Mouse (Mus musculus) ovary, postnatal 14 days (tissue): Measurements from ENCODE around the gene Gsc.

ENCODE experiments used
- DNase-seq: peaks from one replicate; pipeline ENCODE4 v3.0.0; 2022; ENCODE audit warnings: low spot score

Gene Gsc

DNA sequence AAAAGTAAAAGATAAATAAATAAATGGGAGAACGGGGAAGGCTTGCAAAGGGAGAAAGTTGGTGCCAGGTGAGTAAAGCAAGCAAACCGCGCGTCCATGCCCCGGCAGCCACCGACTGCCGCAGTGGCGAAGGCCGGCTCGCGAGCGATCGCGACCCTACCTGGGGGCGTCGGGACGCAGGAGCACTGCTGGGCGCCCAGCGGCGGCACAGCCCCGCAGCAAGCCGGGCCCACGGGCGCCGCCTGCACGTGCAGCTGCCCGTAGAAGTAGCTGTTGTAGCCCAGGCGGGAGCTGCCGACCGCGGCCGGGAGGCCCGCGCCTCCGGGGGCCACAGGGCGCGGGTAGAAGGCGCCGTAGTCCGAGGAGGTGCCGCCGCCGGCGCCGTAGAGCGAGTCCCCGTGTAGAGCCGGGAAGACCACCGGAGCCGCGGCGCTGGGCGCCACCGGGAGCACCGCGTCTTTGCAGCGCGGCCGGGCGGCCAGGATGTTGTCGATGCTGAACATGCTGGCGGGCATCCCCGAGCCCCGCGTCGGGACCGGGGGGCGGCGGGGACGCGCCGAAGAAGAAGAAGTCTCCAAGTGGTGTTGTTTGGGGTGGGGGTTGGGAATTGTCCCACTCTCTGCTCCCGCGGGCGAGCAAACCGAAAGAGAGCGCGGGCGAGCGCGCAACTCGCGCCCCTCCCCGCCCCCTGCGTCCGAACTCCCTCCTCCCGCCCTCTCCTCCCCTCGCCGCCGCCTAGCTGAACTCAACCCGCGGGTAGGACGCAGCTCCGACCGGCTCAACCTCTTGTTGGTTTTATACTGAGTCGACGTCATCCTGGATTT is at the start of gene Gsc:
Gsc (minus strand) TSS at position 730 of the 824 bp plus-strand sequence.
- no peak for DNase-seq

DNA sequence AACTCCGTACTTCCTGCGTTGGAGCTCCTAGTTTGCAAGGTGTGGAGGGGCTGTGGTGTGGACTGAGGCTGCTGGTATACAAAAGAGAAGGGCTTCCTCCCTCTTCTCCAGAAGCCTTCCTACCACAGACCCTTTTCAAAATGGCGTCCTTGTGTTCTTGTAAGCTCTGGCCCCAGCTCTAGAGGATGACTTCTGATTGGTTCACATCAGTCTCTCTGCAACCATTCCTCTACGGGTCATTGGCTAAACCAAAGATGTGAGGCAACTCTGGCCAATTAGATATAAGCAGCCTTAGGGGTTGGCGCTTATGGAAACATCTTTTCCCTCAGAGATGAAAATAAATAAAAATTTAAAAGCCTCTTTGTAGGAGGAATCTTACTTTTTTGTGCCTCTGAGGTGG is 46.6 kb upstream of the Gsc start:
- DNase-seq = no peak

DNA sequence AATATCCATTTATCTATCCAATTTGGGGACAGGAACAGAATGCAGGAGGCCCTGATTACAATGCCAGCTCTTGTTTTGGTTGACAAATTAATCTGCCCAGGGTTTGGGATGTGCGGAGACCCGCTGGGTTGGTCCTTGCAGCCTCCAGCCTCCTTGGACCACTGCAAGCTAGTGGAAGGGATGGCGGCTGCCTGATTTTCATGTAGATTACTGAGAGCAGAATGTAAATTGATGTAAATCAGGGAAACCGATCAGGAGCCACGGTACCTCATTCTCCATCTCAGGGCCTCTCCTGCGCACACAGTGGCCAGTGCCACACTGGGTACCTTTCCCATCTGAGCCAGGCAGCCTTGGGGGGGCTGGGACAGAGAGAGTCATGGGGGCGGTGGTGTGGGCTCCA is 34.8 kb upstream of the Gsc start:
- DNase-seq = no peak

DNA sequence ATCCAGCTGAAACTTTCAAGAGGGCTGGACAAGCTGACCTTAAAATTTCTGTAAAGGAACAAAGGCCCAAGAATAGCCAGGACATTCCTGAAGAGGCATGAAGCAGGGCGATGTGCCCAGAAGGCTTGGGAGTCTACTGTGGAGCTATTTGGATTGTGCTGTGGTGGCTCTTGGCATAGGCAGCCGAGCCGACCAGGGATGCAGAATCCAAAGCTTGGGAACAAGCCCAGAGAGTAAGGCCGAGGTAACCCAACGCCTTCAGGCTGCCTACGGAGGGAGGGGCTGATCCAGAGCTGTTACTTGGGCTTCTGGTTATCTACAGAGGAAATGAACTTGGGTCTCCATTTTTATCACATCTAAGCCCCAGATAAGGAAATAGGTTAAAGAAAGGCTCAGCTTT is 18.9 kb upstream of the Gsc start:
- DNase-seq = no peak

DNA sequence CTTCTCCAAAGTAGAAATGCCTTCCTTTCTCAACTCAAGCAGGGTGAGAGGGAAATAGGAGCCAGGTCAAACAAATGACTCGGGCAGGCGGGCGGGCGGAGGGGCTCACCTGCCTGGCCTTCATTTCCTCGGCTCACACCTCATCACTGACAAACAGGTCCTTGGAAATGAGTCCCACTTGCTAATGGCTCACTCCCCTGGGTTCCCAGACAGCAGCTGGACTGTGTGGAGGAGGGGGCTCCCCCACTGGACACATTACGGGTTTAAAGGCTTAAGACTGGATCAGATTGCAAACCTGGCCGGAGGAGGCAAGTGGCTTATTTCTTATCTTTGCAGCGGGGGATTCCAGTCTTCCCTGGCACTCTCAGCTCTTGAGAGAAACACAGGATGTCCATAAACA is 13.1 kb upstream of the Gsc start:
- DNase-seq = no peak

DNA sequence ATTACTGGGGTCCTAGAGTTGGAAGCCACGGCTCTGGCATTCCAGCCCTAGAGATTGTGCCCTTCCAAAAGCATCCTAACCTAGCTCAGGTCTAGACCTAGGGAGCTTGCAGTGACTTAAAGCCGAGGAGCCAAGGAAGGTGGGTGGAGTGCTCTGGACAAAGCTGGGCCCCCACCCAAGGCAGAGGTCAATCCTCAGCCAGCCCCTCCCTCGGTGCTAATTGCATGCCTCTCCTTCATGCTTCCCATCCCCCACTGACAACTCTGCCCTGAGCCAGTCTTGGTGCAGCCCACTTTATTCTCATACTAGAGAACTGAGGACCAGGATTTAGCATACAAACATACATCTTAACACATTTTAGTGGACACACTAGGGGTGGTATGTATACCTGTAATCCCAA is 12.0 kb upstream of the Gsc start:
- DNase-seq = no peak

DNA sequence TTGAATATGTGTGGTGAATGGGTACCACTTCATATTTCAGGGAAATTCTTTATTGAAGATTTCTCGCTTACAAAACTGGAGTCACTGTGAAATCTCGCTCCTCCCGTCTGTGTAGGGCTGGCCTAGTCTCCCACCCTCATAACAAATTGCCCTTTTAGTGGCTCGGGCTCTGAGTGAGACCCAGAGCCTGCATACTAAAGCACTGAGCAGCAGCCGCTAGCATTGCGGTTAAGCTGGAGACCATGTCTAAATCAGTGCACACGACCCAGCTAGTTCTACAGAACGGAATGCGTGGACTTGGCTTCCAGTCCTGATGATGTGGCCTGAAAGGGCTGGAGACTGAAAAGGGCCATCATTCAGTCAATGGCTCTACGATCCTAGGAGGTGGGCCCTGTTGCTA is 7.9 kb upstream of the Gsc start:
- no peak for DNase-seq

DNA sequence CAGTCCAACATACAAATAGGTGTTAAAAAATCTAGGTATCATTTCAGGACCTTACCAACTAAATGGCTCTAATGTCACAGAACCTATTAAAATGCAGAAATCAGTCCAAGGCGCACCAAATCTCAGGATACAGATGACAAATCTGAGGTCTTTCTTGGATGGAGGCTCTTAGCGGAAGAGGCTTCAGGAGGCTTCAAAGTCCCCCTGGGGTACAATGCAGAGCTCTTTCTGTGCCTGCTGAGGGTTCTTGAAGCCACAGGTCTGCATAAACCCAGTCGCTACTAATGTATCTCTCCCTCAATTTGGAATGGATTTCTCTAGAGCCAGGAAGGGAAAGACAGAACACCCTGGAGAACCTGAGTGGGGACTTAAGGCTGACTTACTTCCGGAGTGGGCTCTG is 5.1 kb upstream of the Gsc start:
- no peak for DNase-seq

DNA sequence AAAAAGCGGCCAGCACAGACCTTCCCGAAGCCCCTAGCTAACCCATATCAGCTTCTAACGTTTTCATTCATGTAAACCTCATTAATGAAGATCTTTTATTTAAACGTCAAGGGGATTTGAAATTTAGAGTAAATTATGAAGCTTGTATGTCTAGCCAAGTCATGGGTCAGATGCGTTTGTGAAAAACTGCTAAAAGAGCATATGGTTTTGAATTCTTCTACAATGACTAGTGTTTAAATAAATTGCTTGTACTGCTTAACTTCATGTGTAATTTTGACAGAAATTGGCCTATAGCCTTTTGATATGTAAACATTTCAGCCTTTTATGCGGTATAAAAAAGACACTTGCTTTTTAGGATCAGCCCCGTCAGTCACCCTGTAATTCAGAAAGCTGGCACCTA is 4.4 kb upstream of the Gsc start:
- DNase-seq = no peak

DNA sequence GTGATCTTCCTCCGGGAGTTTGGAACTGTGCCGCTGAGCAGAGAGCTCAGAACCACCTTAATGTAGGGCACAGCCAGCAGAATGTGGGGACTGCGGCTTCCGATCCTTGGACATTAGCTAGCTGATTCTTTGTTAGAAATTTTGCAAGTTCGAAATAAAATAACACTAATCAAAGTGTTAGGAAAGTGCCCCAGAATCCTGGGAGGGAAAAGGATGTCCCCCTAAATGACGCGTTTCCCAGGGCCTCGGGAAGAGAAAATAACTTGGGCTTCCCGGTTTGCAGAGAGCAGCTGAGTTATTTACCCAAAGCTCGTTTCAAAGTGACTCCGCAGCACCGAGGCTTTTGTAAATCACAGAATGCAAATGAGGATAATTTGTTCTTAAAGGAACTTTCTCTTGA is 3.9 kb upstream of the Gsc start:
- no peak for DNase-seq

DNA sequence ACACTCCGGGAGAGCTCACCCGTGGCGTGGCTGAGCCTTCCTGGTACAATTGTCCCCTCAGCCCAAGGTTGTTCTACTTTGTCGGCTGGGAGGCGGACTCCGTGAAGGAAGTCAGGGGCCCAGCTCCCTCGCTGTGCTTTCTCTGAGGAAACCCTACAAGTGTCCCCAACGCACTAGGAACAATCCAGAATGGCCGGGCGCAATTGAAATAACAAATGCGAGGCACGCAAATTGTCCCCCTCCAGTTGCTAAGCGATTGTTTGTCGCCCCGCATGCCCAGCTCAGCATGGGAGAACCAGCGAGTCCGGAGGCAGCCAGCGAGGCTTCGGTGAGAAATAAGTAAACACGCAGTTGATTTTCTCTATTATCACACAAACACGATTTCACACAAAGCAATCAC is 2.8 kb upstream of the Gsc start:
- DNase-seq = no peak

DNA sequence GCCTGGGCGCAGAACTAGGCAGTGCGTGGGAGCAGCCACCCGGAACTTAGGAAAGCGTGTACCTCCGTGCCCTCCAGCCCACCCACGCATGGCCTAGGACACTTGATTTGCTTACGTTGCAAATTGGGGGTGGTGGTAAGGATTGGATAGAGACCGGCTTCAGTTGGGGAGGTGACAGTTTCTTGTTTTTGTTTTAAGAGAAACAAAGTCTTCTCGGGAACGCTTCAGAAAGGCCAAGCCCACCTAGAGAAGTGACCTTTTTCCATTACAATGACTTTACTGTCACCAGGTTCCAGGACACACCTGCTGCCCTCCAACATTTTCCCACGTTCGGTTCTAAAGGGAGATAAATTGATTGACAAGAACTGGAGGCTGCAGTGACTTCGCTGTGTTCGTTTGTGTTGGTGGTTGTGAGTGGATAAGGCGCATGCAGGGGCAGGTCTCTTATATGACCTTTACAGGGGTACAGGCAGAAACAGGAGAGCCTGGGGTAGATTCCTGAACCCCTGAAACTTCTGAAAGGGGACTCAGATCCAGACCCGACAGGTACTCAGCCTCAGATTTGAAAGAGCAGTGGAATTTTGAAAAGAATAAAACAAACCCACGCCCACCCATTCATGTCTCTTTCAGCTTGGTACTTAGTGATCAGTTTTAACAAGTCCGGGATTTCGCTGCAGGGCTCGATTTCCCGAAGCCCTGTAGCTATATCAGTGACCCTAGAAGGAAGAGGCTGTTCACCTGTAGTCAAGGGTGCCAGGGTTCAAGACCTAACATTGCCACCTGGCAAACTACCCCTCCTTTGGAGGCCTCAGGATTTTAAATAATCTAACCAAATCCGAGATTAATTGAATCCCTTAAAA is 2.0 kb upstream of the Gsc start:
- DNase-seq = no peak

DNA sequence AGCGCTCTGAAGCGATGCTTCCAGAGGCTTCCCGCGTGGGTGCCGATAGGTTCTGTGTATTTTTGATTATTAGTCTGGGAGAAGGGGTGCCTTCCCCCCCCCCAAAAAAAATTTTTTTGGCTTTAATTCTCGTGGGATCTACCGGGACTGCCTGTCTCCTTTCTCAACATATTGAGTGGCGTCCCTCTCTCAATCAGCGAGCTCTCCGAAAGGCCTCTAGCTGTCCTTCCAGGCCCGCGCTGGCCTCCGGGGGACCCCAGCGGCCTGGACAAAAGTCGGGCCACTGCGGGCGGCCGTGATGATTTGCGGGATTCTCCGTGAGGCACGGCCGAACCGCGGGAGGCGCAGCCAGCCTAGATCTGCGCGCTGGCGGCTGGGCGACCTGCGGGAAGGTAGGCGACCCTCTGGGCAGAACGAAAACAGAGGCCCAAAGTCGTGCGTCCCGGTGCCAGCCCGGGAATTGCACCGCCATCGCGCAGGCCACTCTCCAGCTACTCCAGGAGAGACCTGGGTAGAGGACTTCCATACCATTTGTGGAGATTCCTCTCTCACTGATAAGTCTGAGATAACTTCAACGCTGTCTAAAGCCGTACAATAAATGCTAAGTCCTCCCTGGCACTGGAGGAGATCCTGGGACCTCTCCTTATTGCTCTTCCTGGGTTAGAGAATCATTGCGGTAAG is 1.2 kb upstream of the Gsc start:
- no peak for DNase-seq

DNA sequence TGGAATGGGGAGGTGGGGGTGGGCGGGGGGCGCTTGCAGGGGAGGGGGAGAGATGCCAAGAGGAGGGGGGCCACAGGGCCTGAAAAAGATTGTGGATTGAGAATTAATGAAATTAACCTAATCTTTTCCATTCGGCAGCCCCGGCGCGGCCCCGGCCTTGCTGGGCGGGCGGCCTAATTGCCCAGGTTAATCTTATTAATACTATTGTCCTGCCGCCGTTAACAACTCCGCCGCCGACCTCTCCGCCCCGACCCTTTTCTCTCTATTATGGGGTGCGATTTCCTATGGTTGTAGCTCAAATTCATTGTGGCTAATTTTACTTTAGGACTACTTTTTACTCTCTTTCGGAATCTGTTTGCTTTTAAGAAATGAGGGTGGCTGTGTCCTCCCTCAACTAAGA is 362 bp upstream of the Gsc start:
- DNase-seq = no peak

DNA sequence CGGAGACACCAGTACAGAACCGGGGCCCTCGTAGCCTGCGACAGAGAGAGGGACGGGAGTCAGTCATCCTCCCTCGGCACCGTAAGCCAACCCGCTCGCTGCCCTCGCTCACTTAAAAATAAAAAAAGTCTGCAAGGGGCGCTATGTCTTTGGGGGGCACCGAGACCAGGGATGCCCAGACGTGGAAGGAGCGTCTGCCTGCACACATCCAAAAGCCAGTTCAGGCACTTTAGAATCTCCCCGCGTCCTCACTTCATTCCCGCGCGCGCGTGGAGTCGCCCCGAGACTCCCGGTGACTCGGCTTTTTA is 958 bp downstream of the Gsc start:
- DNase-seq = no peak

DNA sequence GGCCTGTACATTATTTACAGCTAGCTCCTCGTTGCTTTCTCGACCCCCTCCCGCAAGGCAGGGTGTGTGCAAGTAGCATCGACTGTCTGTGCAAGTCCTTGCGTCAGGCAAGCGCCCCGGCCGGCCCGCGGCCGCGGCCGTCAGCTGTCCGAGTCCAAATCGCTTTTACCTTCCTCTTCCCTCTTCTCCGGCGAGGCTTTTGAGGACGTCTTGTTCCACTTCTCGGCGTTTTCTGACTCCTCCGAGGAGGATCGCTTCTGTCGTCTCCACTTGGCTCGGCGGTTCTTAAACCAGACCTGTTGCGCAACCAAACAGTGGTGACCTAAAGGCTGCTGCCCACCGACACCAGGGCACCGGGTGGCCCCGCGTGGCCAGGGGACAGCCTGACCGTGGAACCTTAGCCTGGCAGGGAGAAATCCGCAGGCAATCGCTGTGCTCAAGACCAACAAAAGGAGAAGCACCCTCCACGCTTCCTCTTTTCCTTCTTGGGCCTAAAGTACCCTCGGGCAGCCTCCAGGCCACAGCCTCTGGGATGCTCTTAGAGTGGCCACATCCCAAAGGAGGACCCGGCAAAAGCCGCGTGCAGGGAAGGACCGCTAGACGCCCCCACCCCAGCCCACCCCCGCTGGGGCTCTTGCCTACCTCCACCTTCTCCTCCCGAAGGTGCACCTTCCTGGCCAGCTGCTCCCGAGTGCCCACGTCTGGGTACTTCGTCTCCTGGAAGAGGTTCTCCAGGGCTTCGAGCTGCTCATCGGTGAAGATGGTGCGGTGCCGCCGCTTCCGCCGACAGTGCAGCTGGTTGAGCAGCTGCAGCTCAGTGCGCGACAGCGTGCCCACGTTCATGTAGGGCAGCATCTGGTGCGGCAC is 1.5 kb downstream of the Gsc start:
- no peak for DNase-seq

DNA sequence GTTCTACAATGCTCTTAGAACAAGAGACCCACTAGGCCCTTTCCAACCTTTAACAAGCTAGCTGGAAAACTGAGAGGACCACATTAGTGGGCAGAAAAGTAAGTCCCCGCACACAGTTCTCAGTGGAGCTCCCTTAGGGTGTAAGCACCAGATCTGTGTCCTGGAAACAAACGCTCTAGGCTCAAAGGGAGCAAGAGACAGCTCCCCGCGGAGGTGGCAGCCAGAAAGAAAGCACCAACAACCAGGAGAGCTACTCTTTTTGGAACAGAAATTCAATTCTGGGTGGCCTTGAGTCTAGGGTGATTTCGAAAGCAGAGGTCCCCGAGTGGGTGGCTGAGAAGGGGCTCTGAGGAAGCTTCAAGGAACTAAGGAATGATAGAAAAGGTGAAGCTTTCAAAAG is 2.5 kb downstream of the Gsc start:
- no peak for DNase-seq

DNA sequence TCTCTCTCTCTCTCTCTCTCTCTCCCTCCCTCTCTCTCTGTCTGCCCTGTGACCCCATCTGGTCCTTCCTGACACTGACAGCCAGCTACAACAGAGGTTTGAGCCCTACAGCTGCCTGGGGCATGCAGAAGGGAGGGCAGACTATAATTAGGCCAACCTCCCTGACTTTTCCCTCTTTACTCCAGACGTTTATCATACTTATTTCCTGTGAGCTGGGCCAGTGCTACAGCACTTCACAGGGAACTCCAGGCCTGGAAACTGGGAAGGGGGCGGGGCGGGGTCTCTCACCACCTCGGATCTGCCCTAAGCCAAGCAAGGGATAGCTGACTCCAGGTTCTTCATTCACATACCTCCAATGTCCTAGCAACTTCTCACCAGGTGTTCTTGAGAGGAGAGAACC is 4.3 kb downstream of the Gsc start:
- DNase-seq = no peak

DNA sequence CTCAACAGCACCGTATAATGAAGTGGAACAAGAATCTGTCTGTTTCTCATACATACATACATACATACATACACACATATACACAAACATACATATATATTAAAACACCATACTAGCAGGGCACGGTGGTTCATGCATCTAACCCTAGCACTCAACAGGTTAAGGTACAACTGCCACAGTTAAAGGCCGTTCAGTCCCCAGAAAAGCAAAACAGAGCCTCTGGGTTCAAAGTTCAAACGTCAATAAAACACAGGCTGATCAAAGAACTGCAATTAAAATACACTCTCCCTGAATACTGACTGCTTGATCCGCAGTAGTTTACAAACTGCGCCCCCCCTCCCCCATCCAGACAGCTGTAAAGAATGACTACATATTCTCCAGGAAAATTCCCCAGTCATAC is 5.8 kb downstream of the Gsc start:
- no peak for DNase-seq

DNA sequence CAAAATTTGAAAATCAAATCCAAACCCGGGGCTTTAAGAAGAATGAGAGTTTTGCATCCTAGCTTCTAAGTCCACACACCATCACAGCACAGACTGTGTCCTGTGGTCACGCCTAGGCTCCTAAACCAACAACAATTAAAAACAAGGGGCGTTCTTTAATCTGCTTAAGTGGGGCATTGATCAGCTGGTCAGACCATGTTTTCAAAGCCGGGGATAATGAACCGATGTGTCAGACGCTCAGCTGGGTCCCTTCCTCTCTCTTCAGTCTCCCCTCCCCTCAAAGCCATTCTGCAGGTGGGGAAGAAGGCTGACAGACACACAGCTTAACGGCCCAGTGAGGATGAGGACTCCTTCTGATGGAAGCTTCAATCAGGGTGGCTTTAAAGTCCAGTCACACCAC is 6.2 kb downstream of the Gsc start:
- no peak for DNase-seq

DNA sequence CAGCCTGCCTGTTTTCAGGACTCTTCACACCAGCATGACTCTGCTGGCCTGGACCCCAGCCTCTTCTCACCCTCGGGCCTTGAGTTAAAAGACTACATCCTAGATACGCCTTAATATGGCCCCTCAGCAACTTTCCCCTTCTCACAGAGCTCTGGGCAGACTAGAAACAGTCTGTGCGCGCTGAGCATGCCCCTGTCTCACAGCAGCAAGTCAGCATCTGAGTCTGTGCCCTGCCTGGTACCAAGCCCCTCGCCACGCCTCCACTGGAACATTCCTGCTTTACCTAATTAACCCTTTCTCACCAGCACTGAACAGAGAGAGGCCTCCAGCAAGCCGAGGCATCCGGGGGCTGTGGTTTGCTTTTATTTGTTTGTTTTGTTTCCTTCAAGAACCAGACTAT is 11.8 kb downstream of the Gsc start:
- no peak for DNase-seq

DNA sequence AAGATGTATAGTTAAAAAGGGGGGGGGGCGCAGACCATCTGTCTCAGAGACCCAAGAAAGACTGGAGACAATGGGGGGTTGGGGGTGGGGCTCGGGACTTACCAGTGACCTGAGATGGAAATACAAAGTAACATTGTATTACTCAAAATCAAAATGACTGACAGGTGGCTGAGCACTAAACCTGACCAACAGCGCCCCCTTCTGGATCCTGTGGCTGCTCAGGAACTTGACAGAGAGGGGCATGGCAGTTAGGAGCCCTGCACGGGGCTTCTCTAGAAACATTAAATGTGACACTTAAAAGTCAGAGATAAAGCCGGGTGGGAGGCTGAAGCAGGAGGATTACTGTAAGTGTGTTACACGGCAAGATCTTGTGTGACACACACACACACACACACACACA is 13.8 kb downstream of the Gsc start:
- DNase-seq = no peak
